Mouse (Mus musculus): ENCODE data around the gene Slc26a8. TPM values are rescaled to one million over a fixed set of nuclear protein-coding genes. Genes with fewer than 3 reads are reported as not detected.

Slc26a8 gene
- total RNA-seq, 2 experiments from 2014 or later: 6.9 to 10.8 TPM

GRCm38 (mm10) chr17:28615332-28615731 is 74.7 kb downstream of the Slc26a8 start:
- no peak for DNase-seq (ENCODE audit: low spot score in 2 of 2)
- intact Hi-C loops (cut with DNase I): no loop called here

GRCm38 (mm10) chr17:28613096-28613495 is 76.9 kb downstream of the Slc26a8 start:
- no peak for DNase-seq (ENCODE audit: low spot score in 2 of 2)
- intact Hi-C loops (cut with DNase I): no loop called here

- no peak for DNase-seq (ENCODE audit: low spot score in 2 of 2)
- intact Hi-C loops (cut with DNase I): no loop called here
Observed at GRCm38 (mm10) chr17:28612603-28613002, 77.4 kb downstream of the Slc26a8 start.

- intact Hi-C loops (cut with DNase I): no loop called here
- DNase-seq (ENCODE audit: low spot score in 2 of 2): no peak
Observed at GRCm38 (mm10) chr17:28609543-28609942, 80.5 kb downstream of the Slc26a8 start.

- intact Hi-C loops (cut with DNase I): no loop called here
- no peak for DNase-seq (ENCODE audit: low spot score in 2 of 2)
Observed at GRCm38 (mm10) chr17:28601557-28602250, 88.3 kb downstream of the Slc26a8 start.

GRCm38 (mm10) chr17:28600780-28601179 is 89.3 kb downstream of the Slc26a8 start:
- DNase-seq (ENCODE audit: low spot score in 2 of 2): no peak
- intact Hi-C loops (cut with DNase I): no loop called here

- intact Hi-C loops (cut with DNase I): loop anchor here (2.0 kb wide), 1 partner anchor 55 kb away; no protein-coding TSS in a partner anchor
- no peak for DNase-seq (ENCODE audit: low spot score in 2 of 2)
Observed at GRCm38 (mm10) chr17:28593965-28594364, 96.1 kb downstream of the Slc26a8 start.

GRCm38 (mm10) chr17:28592998-28593397 is 97.0 kb downstream of the Slc26a8 start:
- peak; percentile 74 to 75 for DNase-seq (ENCODE audit: low spot score in 2 of 2)
- intact Hi-C loops (cut with DNase I): loop anchor here (2.0 kb wide), 1 partner anchor 56 kb away; no protein-coding TSS in a partner anchor

GRCm38 (mm10) chr17:28591476-28591875 is 98.6 kb downstream of the Slc26a8 start:
- no peak for DNase-seq (ENCODE audit: low spot score in 2 of 2)
- intact Hi-C loops (cut with DNase I): no loop called here

- intact Hi-C loops (cut with DNase I): no loop called here
- no peak for DNase-seq (ENCODE audit: low spot score in 2 of 2)
Observed at GRCm38 (mm10) chr17:28590596-28590995, 99.4 kb downstream of the Slc26a8 start.

- no peak for DNase-seq (ENCODE audit: low spot score in 2 of 2)
- intact Hi-C loops (cut with DNase I): no loop called here
Observed at GRCm38 (mm10) chr17:28588591-28588990, 101.4 kb downstream of the Slc26a8 start.

Other genes starting within 250 kb of the Slc26a8 start
- gene Fkbp5, start 172.7 kb downstream of the Slc26a8 start, total RNA-seq (2021): 10 to 100 TPM; 40.4 to 69.3 TPM
- gene Armc12, start 159.4 kb downstream of the Slc26a8 start, total RNA-seq (2021): not detected
- gene Clpsl2, start 140.8 kb downstream of the Slc26a8 start, total RNA-seq (2021): not detected
- gene Clps, start 129.5 kb downstream of the Slc26a8 start, total RNA-seq (2021): not detected
- gene Lhfpl5, start 114.6 kb downstream of the Slc26a8 start, total RNA-seq (2021): 1 to 10 TPM; 3.1 to 3.2 TPM
- 100 to 1,000 TPM in 1 of 2 experiments, 10 to 100 TPM in 1; 90.2 to 106 TPM for gene Srpk1, start 67.5 kb downstream of the Slc26a8 start, total RNA-seq (2021)
- gene Mapk14, start 1.1 kb upstream of the Slc26a8 start, total RNA-seq (2021): 10 to 100 TPM; 86.6 to 86.8 TPM
- gene AC170998.1, start 35.9 kb upstream of the Slc26a8 start, total RNA-seq (2021): 1 to 10 TPM; 2.2 to 3.6 TPM
- 1 to 10 TPM; 1.1 to 1.5 TPM for gene Mapk13, start 79.1 kb upstream of the Slc26a8 start, total RNA-seq (2021)
- gene Brpf3, start 110.9 kb upstream of the Slc26a8 start, total RNA-seq (2021): 10 to 100 TPM; 44.2 to 54.7 TPM
- gene Pnpla1, start 168.2 kb upstream of the Slc26a8 start, total RNA-seq (2021): 1 to 10 TPM in 1 of 2 experiments, under 1 TPM in 1; 0.66 to 1.4 TPM
- gene 4930539E08Rik, start 225.1 kb upstream of the Slc26a8 start, total RNA-seq (2021): 10 to 100 TPM; 12.2 to 15.4 TPM

Measured in left cerebral cortex, postnatal 36 days (tissue).